Mouse (Mus musculus): ENCODE measurements around the gene Spatc1l. TPM values are rescaled to one million over a fixed set of nuclear protein-coding genes. Genes with fewer than 3 reads are reported as not detected.

Gene Spatc1l
- not detected in 2 replicates for polyA plus RNA-seq (2015; fragmentation: Nextera tagmentation; extraction: Ambion mirVana)

GRCm38 (mm10) chr10:76561972-76562371 lies at the start of gene Spatc1l:
TSS of gene Spatc1l (plus strand) at chr10:76562272.

GRCm38 (mm10) chr10:76531375-76531774 lies 30.7 kb upstream of the Spatc1l start, which contains the start of gene Lss:
TSS of gene Lss (plus strand) at chr10:76531588.

GRCm38 (mm10) chr10:76575374-76575773 lies 13.3 kb downstream of the Spatc1l start, which contains the start of gene Ftcd:
TSS of gene Ftcd (plus strand) at chr10:76575648.

Other genes with a start within 250 kb of the Spatc1l start
- 14.0 and 17.5 TPM in 2 replicates for gene Dip2a, start 217.0 kb upstream of the Spatc1l start, polyA plus RNA-seq (2015; fragmentation: Nextera tagmentation; extraction: Ambion mirVana)
- not detected in 2 replicates for gene AC141477.1, start 121.8 kb upstream of the Spatc1l start, polyA plus RNA-seq (2015; fragmentation: Nextera tagmentation; extraction: Ambion mirVana)
- 3.9 and 5.4 TPM in 2 replicates for gene Pcnt, start 119.5 kb upstream of the Spatc1l start, polyA plus RNA-seq (2015; fragmentation: Nextera tagmentation; extraction: Ambion mirVana)
- not detected in 2 replicates for gene 2610028H24Rik, start 113.2 kb upstream of the Spatc1l start, polyA plus RNA-seq (2015; fragmentation: Nextera tagmentation; extraction: Ambion mirVana)
- gene Mcm3ap, start 93.3 kb upstream of the Spatc1l start, polyA plus RNA-seq (2015; fragmentation: Nextera tagmentation; extraction: Ambion mirVana), result 46.6 and 50.0 TPM in 2 replicates
- 4.1 and 4.3 TPM in 2 replicates for gene Ybey, start 93.2 kb upstream of the Spatc1l start, polyA plus RNA-seq (2015; fragmentation: Nextera tagmentation; extraction: Ambion mirVana)
- 31.1 and 36.7 TPM in 2 replicates for gene Lss, start 30.7 kb upstream of the Spatc1l start, polyA plus RNA-seq (2015; fragmentation: Nextera tagmentation; extraction: Ambion mirVana)
- gene Ftcd, start 13.4 kb downstream of the Spatc1l start, polyA plus RNA-seq (2015; fragmentation: Nextera tagmentation; extraction: Ambion mirVana), result 0.13 and 0.18 TPM in 2 replicates
- gene Col6a2, start 61.4 kb downstream of the Spatc1l start, polyA plus RNA-seq (2015; fragmentation: Nextera tagmentation; extraction: Ambion mirVana), result 32.1 and 42.3 TPM in 2 replicates
- gene Col6a1, start 163.9 kb downstream of the Spatc1l start, polyA plus RNA-seq (2015; fragmentation: Nextera tagmentation; extraction: Ambion mirVana), result 37.6 and 45.2 TPM in 2 replicates

All from neural tube, postnatal 0 days (tissue).